Mouse (Mus musculus) Patski (cell line): ENCODE data around the gene Slc31a1. TPM values are rescaled to one million over a fixed set of nuclear protein-coding genes. Genes with fewer than 3 reads are reported as not detected.

Source experiments
- ATAC-seq: fragments of 100-300 bp; one replicate; pipeline ENCODE4 v1.8.0; 2021
- CTCF ChIA-PET: fragments of 350-600 bp; sonication (Branson Sonifier 250); formaldehyde crosslinking; loops from one replicate; lab custom pipeline; 2022; ENCODE audit warnings: inconsistent platforms; lab: Charles Lee
- POLR2A ChIA-PET: fragments of 350-600 bp; sonication (Branson Sonifier 250); formaldehyde crosslinking; loops from one replicate; lab custom pipeline; 2022; ENCODE audit warnings: antibody characterized with exemption, inconsistent platforms; lab: Charles Lee
- DNase-seq: peaks from one replicate; pipeline ENCODE4 v3.0.0-alpha.2; 2011; ENCODE audit warnings: low read depth, low spot score
- H3K27me3 ChIP-seq: fragments of 371-371 bp; one replicate; pipeline ENCODE4 v1.5.1; 2021
- CTCF ChIP-seq: fragments of 100-300 bp; IDR thresholded peaks from one replicate; pipeline ENCODE4 v1.5.1; 2021
- in situ Hi-C: fragments of 300-500 bp; cut with MboI; formaldehyde crosslinking; loops from 3 replicates; pipeline ENCODE4 v1.11.1; 2018; ENCODE audit warnings: low pct_unique_long_range_greater_than_20kb, mixed read lengths
- polyA plus RNA-seq: library from polyadenylated mRNA; unstranded; gene quantifications from one replicate; pipeline ENCODE4 v1.2.3, GENCODE M21; 2021

Gene Slc31a1
- polyA plus RNA-seq, 1 experiment from 2014 or later: 36.8 TPM

DNA sequence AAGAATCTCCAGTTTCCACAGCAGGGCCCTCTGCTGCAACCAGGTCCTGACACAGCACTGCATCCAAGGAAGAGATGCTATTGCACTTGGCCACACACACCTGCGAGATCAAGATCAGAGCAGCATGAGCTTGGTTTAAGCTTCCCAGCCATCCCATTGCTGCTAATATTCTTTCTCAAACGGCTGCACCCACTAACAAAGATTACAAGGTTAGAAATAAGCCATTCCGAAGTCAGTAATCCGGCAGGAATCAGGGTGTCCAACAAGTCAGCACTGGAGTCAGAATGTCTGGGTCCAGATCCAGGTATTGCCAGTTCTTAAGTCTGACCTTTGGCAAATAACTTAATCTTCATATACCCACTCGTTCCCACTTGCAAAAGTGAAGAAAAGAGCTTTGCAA lies 22.0 kb upstream of the Slc31a1 start:
- CTCF ChIA-PET: interaction anchor here (1.3 to 1.6 kb wide), 2 partner anchors 11 to 22 kb away, joined by 3 to 6 read pairs; no protein-coding TSS in a partner anchor
- POLR2A ChIA-PET: no interaction called here
- no peak for TF ChIP-seq CTCF
- H3K27me3 ChIP-seq: no peaks in the 10 kb centered on the region
- DNase-seq (no peak), ATAC-seq (no peak)
- in situ Hi-C loops: no loop called here

DNA sequence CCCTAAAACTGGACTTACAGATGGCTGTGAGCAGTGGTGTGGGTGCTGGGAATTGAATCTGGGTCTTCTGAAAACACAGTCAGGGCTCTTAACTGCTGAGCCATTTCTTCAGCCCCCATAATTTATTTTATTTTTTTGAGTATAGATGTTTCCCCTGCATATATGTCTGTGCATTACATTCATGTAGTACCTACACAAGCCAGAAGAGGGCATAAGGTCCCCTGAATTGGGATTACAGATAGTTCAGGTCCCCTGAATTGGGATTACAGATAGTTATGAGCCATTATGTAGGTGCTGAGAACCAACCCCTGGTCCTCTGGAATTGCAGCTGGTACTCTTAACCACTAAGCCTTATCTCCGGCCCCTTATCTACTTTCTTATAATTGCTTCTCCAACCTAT lies 16.5 kb upstream of the Slc31a1 start:
- peak; percentile 21 for TF ChIP-seq CTCF
- ChIA-PET POLR2A (no interaction called here), CTCF (interaction anchor here (0.9 kb wide), 1 partner anchor 10 kb away, joined by 3 read pairs; no protein-coding TSS in a partner anchor)
- DNase-seq (no peak), ATAC-seq (no peak)
- no peaks in the 10 kb centered on the region for H3K27me3 ChIP-seq
- in situ Hi-C loops: no loop called here

DNA sequence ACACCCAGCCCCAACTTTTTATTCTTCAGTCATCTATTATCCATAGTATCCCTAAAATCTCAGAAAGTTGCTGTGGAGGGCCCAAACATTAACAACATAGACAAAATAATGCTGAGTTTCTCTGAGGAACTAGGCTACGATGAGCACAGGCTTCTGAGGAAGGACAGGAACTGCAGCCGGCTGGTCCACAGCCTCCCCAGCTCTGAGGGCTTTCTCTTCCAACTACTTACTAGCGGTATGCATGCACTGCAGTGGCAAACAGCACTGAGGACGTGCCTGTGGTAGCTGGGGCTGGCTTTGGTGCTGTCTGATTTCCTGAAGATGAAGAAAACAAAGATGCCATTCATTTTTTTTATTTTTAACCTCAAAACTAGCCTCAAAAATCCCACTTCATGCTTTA lies 14.7 kb upstream of the Slc31a1 start:
- H3K27me3 ChIP-seq: no peaks in the 10 kb centered on the region
- no peak for TF ChIP-seq CTCF
- in situ Hi-C loops: no loop called here
- POLR2A ChIA-PET: no interaction called here
- no peak for ATAC-seq
- DNase-seq: no peak
- CTCF ChIA-PET: no interaction called here

DNA sequence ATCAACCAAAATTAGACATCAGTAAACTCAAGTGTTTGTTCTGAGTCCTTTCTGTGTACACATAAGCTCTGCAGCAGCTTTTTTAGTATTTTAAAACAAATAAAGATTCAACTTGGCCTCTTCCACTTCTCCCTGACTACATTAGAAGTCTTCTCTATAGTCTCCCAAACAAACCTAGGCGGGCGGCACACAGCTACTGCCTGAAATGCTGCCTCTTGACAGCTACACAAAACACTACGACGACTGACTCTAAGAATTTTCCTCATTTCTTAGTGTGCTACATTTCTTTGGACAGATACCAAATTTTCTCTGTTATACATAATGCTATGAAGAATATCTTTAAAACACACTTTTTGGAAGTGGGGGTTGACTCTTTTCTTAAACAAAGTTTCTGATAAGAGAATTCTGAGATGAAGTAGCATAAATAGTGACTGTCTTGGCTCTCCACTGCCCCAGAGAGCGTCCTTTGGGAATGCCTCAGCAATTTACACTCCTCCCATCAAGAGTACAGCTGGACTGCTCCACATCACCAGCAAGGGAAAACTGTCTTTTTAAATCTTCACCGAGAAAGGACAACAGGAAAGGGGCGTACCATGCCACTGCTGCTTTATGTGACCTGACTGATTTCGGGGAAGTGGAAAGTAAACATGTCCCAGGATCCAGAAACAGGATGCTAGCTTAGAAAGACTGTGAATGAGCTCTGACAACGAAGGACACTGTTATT lies 12.8 kb upstream of the Slc31a1 start:
- no peak for ATAC-seq
- no peaks in the 10 kb centered on the region for H3K27me3 ChIP-seq
- POLR2A ChIA-PET: no interaction called here
- in situ Hi-C loops: no loop called here
- DNase-seq: no peak
- no peak for TF ChIP-seq CTCF
- CTCF ChIA-PET: interaction anchor here (0.9 to 2.1 kb wide), 2 partner anchors 9 to 10 kb away, joined by 3 to 6 read pairs; no protein-coding TSS in a partner anchor

DNA sequence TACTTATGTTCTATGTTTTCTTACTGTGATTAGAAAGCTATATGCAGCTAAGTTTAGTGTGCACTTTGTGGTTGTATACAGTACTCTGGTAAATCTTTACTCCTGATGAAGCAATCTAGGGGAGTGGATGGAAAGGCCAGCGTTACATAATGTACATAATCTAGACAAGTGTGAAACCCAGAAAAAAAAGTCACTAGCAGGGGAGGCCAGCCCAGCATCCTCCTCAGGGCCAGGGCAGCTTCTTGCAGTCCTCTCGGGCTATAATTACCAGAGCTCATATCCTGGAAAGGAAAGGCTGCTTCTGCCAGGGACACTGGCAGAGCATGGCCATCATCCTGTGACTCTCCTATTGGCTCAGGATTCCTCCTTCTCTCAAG lies 12.2 kb upstream of the Slc31a1 start:
- DNase-seq: no peak
- TF ChIP-seq CTCF: no peak

DNA sequence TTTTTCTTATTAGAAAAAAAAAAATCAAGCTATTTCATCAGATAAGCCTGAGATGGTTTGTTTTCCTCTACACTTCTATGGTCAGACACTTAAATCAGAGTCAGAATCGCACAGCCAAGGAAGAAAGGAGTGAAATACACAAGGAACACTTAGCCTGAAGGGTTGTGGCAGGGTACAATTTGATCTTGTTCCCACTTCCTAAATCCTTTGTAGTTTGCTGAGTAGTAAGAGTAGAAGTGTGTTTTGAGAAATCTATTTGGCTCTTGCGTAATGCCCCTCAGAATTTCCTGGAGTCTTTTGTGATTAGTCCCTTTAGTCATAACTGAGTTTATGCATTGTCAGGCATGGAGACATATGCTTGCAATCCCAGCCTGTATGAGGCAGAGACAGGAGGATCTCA lies 11.2 kb upstream of the Slc31a1 start:
- ChIA-PET CTCF (interaction anchor here (0.9 to 2.1 kb wide), 2 partner anchors 10 kb away, joined by 3 to 6 read pairs; no protein-coding TSS in a partner anchor), POLR2A (no interaction called here)
- TF ChIP-seq CTCF: no peak
- in situ Hi-C loops: no loop called here
- H3K27me3 ChIP-seq: no peaks in the 10 kb centered on the region
- DNase-seq (no peak), ATAC-seq (no peak)

More for the DNA sequence above, 12.2 kb upstream of the Slc31a1 start:
- CTCF ChIA-PET: interaction anchor here (0.9 to 2.1 kb wide), 3 partner anchors 9 to 11 kb away, joined by 3 to 6 read pairs (median 3); no protein-coding TSS in a partner anchor
- no peaks in the 10 kb centered on the region for H3K27me3 ChIP-seq
- in situ Hi-C loops: no loop called here
- POLR2A ChIA-PET: no interaction called here
- no peak for ATAC-seq

DNA sequence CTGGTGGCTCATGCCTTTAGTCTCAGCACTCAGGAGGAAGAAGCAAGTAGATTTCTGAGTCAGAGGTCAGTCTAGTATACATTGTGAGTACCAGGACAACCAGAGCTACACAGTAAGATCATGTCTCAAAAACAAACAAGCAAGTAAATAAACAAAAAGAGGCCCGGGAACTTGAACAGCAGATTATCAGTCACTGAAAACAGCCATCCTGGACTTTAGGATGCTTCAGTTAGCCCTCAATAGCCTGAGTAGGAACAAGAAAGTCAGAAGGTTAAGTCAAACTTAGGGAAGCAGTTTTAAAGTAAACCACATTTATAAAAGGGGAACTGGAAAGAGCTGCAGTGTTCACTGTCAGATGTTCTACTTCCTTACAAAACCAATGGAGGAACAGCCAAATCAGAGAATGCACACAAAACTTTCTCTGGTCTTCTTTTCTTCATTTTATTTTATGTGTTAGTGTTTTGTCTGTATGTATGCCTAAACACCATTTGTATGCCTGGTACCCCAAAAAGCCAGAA lies 2.8 kb upstream of the Slc31a1 start:
- in situ Hi-C loops: loop anchor here (10.0 kb wide), 1 partner anchor 63 kb away; no protein-coding TSS in a partner anchor
- ChIA-PET CTCF (interaction anchor here (1.1 kb wide), 1 partner anchor 10 kb away, joined by 3 read pairs; no protein-coding TSS in a partner anchor), POLR2A (no interaction called here)
- no peaks in the 10 kb centered on the region for H3K27me3 ChIP-seq
- DNase-seq (no peak), ATAC-seq (no peak)
- no peak for TF ChIP-seq CTCF

DNA sequence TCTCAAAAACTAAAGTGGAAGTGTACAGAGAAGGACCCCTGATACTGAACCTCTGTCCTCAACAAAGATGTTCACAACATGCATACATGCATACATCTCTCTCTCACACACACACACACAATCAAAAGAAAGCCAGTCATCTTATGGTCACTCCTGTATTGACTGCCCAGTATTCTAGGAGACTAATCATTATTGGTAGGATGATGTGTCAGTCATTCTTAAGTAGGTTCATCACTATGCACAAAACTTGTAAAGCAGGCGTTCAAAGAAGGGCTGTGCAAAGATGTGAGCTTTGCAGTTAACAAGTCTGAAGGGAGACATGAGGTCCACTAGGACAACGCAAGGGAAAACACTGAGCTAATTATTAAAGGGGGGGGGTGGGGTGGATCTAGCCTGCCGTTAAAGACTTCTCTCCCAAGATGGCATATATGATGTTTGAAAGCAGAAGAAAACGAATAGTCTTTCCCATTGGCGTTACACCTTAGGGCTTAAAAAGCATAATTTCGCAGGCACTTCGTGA lies 1.2 kb upstream of the Slc31a1 start:
- in situ Hi-C loops: loop anchor here (10.0 kb wide), 1 partner anchor 65 kb away; no protein-coding TSS in a partner anchor
- ChIA-PET CTCF (interaction anchor here (1.3 to 3.3 kb wide), 2 partner anchors 10 to 48 kb away, joined by 3 to 10 read pairs; partner anchors contain the start of genes Cdc26 and Prpf4), POLR2A (interaction anchor here (0.6 kb wide), 1 partner anchor 1688 kb away, joined by 4 read pairs; no protein-coding TSS in a partner anchor)
- no peak for DNase-seq
- no peak for ATAC-seq
- no peak for TF ChIP-seq CTCF
- H3K27me3 ChIP-seq: no peaks in the 10 kb centered on the region

DNA sequence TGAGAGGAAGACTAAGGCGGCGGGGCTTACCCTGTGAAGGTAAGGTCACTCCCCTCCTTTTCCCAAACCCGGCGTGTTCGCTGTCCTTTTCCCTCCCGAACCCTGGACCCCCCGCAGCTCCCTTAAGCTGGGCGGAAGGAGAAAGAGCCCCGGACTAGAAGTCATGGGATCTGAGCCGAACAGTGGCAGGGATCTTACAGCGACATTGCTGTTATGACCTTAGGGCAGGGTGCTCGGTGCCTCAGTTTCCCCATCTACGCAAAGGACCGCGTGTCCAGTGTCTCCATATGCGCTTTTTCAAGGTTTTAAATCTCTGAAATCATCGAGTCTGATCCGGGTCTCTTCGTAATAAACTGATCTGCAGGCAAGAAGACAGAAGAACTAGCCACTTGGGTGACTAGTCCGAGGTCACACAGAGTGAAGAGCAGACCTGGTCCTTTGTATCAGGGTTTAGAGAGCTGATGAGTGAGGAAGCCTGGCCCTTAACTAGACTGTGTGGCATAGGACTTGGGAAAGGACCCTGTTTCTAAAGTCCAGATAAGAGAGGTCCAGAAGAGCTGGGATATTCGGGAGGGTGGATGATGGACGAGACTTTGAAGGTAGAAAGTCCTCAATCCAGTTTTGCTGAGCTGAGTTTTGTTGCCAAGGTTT lies 403 bp downstream of the Slc31a1 start:
- in situ Hi-C loops: no loop called here

DNA sequence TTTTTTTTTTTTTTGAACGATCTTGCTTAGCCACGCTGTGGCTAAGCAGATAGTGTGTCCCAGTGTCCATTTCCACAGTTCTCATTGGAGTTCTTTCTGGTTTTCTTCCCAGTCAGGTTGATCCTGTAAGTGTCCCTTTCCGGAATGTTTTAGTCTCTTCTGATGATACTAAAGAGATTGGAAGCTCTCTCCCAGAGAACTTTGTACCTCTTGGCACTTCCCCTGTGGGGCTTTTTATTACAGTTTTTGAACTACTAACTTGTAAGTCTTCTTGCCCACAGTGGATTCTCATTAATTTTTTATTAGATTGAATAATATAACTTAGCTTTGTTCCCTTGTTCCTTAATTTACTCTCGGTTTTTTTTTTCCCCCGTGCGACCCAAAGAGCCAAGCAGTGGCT lies 1.0 kb downstream of the Slc31a1 start:
- CTCF ChIA-PET: interaction anchor here (2.2 to 3.3 kb wide), 2 partner anchors 9 to 46 kb away, joined by 6 to 10 read pairs; partner anchors contain the start of genes Cdc26 and Prpf4
- ATAC-seq (no peak), DNase-seq (no peak)
- POLR2A ChIA-PET: no interaction called here
- no peaks in the 10 kb centered on the region for H3K27me3 ChIP-seq
- no peak for TF ChIP-seq CTCF
- in situ Hi-C loops: no loop called here

More for the DNA sequence above, 403 bp downstream of the Slc31a1 start:
- CTCF ChIA-PET: interaction anchor here (2.2 to 3.3 kb wide), 2 partner anchors 9 to 47 kb away, joined by 6 to 10 read pairs; partner anchors contain the start of genes Cdc26 and Prpf4
- POLR2A ChIA-PET: no interaction called here
- DNase-seq (no peak), ATAC-seq (peak; percentile 44)
- no peak for TF ChIP-seq CTCF
- no peaks in the 10 kb centered on the region for H3K27me3 ChIP-seq
